Mouse (Mus musculus) brain, embryonic 18.5 days (tissue): Measurements from ENCODE around the gene Cacna2d3.
A peak's percentile ranks its signal among the peaks of the same experiment; 100 is the strongest.

Source experiments
- DNase-seq: peaks from one replicate; pipeline ENCODE4 v3.0.0-alpha.2; 2012; ENCODE audit warnings: low read depth, low spot score

Gene Cacna2d3

DNA sequence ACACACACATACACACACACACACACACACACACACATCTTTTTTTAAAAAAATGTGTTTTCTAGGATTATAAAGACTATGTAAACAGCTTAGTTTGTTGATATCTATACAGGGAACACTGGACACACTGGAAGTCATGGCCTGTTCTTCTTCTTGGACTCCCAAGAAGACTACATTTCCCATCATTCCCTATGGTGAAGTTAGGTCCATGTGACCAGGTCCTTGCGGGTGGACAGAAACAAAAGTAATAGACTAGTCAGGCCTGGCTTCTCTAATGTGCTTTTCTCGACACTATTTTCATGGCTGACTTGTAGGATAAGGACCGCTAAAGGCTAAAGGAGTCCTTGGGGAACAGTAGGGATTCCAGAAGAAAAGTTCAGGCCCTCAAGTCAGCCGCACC is 78.4 kb downstream of the Cacna2d3 start:
- no peak for DNase-seq

DNA sequence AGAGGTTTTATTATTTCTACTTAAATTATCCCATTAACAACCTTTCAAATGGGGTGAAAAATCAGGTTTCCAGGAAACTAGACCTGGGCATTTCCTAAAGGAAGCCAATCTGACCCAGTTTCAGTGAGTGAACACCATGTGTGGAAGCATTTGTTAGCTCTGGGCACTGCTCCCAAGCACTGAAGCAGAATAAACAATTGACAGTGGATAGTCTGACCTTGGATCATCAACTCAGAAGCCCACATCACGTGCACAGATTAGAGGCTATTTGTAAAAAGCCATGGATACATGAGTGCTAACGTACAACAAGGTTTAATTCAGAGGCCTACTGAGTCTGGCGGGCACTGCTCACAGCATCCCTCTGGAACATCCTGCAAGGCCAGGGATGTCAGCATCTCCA is 82.4 kb downstream of the Cacna2d3 start:
- DNase-seq = peak; percentile 8

GRCm38 (mm10) chr14:29628213-29628612 is 93.5 kb downstream of the Cacna2d3 start:
- no peak for DNase-seq

DNA sequence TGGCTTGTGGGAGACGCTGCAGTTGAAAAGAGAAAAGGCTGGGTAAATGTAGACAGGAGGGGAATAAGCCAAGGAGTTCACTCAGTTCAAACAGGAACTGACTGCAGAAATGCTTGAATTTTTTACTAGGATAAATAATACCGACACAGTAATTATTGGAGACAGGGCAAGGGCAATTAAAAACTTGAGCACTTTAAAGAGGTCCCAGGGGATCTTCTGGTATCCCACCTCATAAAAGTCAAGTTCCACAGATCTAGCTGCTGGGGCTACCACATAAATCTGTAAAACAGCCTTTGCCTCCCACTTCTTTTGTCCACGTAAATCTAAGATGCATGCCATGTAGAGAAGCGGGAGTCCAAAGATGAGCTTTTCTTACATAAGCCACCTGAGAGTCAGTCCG is 109.2 kb downstream of the Cacna2d3 start:
- no peak for DNase-seq

GRCm38 (mm10) chr14:29608761-29609160 is 112.9 kb downstream of the Cacna2d3 start:
- no peak for DNase-seq

DNA sequence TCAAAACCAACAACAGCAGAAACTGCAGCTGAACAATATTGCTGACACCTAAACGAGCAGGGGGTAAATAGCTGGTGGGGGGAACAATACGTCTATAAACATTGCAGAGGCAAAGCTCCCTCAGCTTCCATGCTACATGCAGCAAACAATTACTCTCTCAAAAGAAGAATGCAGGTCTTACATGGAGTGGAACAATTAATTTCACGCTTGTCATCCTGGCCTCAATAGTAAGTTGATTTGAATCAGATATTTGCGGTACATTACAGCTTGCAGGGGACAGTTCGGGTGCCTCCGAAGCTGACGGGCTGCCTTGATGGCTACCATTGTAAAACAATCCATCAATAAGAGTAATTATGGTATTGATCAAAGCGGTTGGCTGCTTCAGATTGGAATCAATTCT is 122.2 kb downstream of the Cacna2d3 start:
- no peak for DNase-seq

DNA sequence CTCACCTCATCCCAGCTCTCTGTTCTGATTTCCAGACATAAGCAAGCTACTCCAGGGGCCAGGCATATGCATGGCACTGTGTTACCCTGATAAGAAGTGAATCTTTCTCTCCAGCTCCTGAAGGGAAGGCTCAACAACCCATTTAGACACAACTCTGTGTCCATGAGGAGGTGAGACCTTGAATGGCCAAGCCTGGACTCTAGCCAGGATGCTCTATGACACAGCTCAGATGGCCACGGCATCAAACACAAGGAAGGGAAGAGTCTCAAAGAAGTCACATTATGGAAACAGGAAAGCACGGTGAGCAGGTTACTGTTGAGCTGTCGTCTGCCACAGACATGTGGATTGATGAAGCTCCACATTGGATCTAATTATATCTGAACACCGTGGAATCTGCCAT is 128.8 kb downstream of the Cacna2d3 start:
- DNase-seq = no peak

- DNase-seq = no peak
Observed at GRCm38 (mm10) chr14:29589628-29590027, 132.0 kb downstream of the Cacna2d3 start.

GRCm38 (mm10) chr14:29581961-29582360 is 139.7 kb downstream of the Cacna2d3 start:
- DNase-seq = no peak

GRCm38 (mm10) chr14:29577786-29578185 is 143.9 kb downstream of the Cacna2d3 start:
- DNase-seq = no peak

- DNase-seq = no peak
Observed at GRCm38 (mm10) chr14:29575551-29575950, 146.1 kb downstream of the Cacna2d3 start.

DNA sequence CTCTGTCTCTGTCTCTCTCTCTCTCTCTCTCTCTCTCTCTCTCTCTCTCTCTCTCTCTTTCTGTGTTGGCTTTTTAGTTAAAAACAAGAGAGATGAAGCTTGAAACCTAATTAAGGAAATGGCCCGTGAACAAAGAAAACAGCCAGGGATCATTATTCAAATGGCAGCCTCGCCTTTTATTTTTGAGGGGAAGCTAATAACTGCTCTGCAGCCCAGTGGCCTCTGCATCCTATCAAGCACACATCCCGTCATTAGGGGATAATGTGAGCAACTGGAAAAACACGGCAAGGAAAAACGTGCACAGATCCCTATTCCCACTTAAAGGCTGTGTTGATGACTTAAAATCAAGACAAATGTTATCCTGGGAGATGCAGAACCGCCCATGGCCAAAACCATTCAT is 159.0 kb downstream of the Cacna2d3 start:
- DNase-seq = no peak

DNA sequence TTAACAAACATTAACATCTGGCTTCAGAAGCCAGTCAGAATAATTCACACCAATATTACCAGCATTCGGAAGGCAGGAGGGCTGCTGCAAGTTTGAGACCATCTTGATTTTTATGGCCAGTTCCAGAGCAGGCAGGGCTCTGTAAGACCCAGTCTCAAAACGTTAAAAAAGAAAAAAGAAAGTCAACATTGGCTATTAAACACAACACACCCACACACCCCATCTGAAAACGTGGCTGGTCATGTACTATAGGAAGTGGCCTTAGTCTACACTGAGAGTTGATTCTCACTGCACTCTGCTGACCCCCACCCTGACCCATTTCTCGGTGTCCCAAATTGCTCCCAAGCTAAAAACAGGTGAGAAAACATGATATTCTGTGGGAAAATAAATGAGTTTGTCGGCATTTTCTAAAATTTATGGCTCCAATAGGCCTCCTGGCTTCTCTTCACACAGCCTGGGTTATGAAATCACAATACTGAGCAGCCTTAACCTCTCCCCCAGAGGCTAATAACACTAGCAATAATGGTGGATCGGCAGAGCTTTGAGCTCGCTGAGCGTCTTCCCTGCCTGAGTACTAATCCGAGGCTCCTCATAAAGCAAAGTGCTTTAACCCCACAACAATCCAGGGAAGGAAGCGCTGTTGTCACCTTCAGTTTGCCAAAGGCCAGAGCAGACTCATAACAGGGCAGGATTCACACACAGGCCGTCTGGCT is 160.4 kb downstream of the Cacna2d3 start:
- DNase-seq = no peak

GRCm38 (mm10) chr14:29558440-29558839 is 163.2 kb downstream of the Cacna2d3 start:
- no peak for DNase-seq

GRCm38 (mm10) chr14:29556152-29556551 is 165.5 kb downstream of the Cacna2d3 start:
- DNase-seq = no peak

- no peak for DNase-seq
Observed at GRCm38 (mm10) chr14:29552471-29552870, 169.2 kb downstream of the Cacna2d3 start.

DNA sequence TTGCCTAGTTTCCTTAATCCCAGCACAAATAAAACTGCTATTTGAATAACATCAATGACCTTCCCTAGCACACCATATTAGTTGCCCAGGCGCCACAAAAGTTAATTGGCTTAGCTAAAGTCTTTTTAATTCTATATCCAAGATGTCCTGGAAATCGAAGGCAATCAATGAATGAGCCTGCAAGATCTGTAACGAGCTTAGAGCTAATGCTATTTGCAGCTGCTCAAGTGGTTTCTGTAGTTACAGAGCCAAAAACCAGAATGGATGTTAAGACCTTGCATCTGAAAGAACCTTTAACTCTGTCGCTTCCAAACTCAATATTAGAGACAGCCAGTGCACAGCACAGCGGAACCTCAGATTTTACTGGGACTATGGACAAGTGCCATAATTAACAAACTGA is 173.0 kb downstream of the Cacna2d3 start:
- no peak for DNase-seq

GRCm38 (mm10) chr14:29530516-29530915 is 191.1 kb downstream of the Cacna2d3 start:
- DNase-seq = no peak

- no peak for DNase-seq
Observed at GRCm38 (mm10) chr14:29528696-29529095, 193.0 kb downstream of the Cacna2d3 start.

GRCm38 (mm10) chr14:29519751-29520669 is 201.7 kb downstream of the Cacna2d3 start:
- DNase-seq = no peak

DNA sequence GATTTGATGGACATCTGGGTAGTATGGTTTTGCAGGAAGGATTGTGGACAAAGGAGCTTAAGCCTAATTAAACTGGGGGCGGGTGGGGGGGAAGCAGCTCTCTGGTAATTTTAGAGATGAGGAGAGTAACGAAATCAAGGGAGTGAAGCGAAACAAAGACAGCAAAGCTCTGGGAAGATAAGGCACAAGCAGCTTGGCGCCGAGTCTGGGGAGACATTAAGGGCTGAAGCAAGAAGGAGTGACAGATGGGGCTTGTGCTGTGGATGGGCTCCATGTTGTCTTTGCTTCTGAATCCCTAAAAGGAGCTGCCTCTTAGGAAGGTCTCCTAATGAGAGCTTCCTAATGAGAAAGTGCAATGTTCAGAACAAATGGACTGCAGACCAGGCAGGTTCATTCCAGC is 219.0 kb downstream of the Cacna2d3 start:
- DNase-seq = no peak

- DNase-seq = no peak
Observed at GRCm38 (mm10) chr14:29498546-29499290, 222.9 kb downstream of the Cacna2d3 start.
